Mouse (Mus musculus): ENCODE results near the gene Brms1. TPM values are rescaled to one million over a fixed set of nuclear protein-coding genes. Genes with fewer than 3 reads are reported as not detected.
A peak's percentile ranks its signal among the peaks of the same experiment; 100 is the strongest.

Brms1 gene
- polyA plus RNA-seq, 1 experiment from 2014 or later: 58.1 TPM

GRCm38 (mm10) chr19:5087884-5088728 lies 47.0 kb downstream of the Brms1 start, which contains the start of gene Yif1a:
Gene Yif1a, plus strand, starts transcription at chr19:5088538.
- H3K27ac ChIP-seq: peak within 1 kb of the TSS; percentile 88
- peaks cover 34% of the 10 kb centered on the region for H3K27me3 ChIP-seq (ENCODE audit: insufficient read depth, poor library complexity, severe bottlenecking)

GRCm38 (mm10) chr19:5089324-5089723 lies 48.2 kb downstream of the Brms1 start:
- H3K27ac ChIP-seq: peak overlapping the region; percentile 88; the same call in 1 of the 2 replicates
- no peaks in the 10 kb centered on the region for H3K9me3 ChIP-seq
- peaks cover 40% of the 10 kb centered on the region for H3K36me3 ChIP-seq
- H3K4me3 ChIP-seq: peak overlapping the region; percentile 94
- DNase-seq (ENCODE audit: low spot score): no peak
- peaks cover 40% of the 10 kb centered on the region for H3K4me1 ChIP-seq
- H3K27me3 ChIP-seq (ENCODE audit: insufficient read depth, poor library complexity, severe bottlenecking): peaks cover 22% of the 10 kb centered on the region
- WGBS: 90% methylated on average over 4 of the region's 4 CpGs

More at GRCm38 (mm10) chr19:5087884-5088728, 47.0 kb downstream of the Brms1 start, which contains the start of gene Yif1a:
- Histone ChIP-seq H3K4me3 (peak within 1 kb of the TSS; percentile 94), H3K4me1 (peaks cover 31% of the 10 kb centered on the region), H3K36me3 (peaks cover 37% of the 10 kb centered on the region), H3K9me3 (no peaks in the 10 kb centered on the region)
- peak; percentile 98 for DNase-seq (ENCODE audit: low spot score)
- WGBS: under 1% methylated on average over 58 of the region's 58 CpGs

- Histone ChIP-seq H3K4me1 (peaks cover 53% of the 10 kb centered on the region), H3K27me3 (ENCODE audit: insufficient read depth, poor library complexity, severe bottlenecking) (no peaks in the 10 kb centered on the region; the same call in 1 of the 2 replicates), H3K4me3 (no peak overlapping the region), H3K36me3 (peaks cover 40% of the 10 kb centered on the region), H3K9me3 (no peaks in the 10 kb centered on the region), H3K27ac (no peak overlapping the region)
- 85% methylated on average over 10 of the region's 10 CpGs for WGBS
- no peak for DNase-seq (ENCODE audit: low spot score)
Measured at GRCm38 (mm10) chr19:5092083-5092482, 50.9 kb downstream of the Brms1 start.

- Histone ChIP-seq H3K4me1 (peaks cover 60% of the 10 kb centered on the region), H3K27me3 (ENCODE audit: insufficient read depth, poor library complexity, severe bottlenecking) (no peaks in the 10 kb centered on the region; the same call in 1 of the 2 replicates), H3K4me3 (no peak overlapping the region), H3K9me3 (no peaks in the 10 kb centered on the region), H3K27ac (0 out of 2 replicates have a peak overlapping the region, but pooled peaks have one; percentile 22), H3K36me3 (peaks cover 40% of the 10 kb centered on the region)
- DNase-seq (ENCODE audit: low spot score): no peak
- WGBS: 67% methylated on average over 12 of the region's 12 CpGs
Measured at GRCm38 (mm10) chr19:5093481-5094242, 52.5 kb downstream of the Brms1 start.

GRCm38 (mm10) chr19:5094243-5094632 lies 53.1 kb downstream of the Brms1 start:
- Histone ChIP-seq H3K27ac (0 out of 2 replicates have a peak overlapping the region, but pooled peaks have one; percentile 22), H3K27me3 (ENCODE audit: insufficient read depth, poor library complexity, severe bottlenecking) (no peaks in the 10 kb centered on the region; the same call in 1 of the 2 replicates), H3K9me3 (no peaks in the 10 kb centered on the region), H3K4me3 (peak overlapping the region; percentile 22; the same call in 1 of the 2 replicates), H3K36me3 (peaks cover 40% of the 10 kb centered on the region), H3K4me1 (peaks cover 60% of the 10 kb centered on the region)
- peak; percentile 96 for DNase-seq (ENCODE audit: low spot score)
- WGBS: 0% methylated on average over 21 of the region's 21 CpGs

GRCm38 (mm10) chr19:5094746-5095417 lies 53.7 kb downstream of the Brms1 start:
- peak overlapping the region; percentile 22; the same call in 1 of the 2 replicates for H3K4me3 ChIP-seq
- H3K27me3 ChIP-seq (ENCODE audit: insufficient read depth, poor library complexity, severe bottlenecking): no peaks in the 10 kb centered on the region; the same call in 1 of the 2 replicates
- 47% methylated on average over 11 of the region's 11 CpGs for WGBS
- H3K4me1 ChIP-seq: peaks cover 63% of the 10 kb centered on the region
- H3K9me3 ChIP-seq: no peaks in the 10 kb centered on the region
- peaks cover 41% of the 10 kb centered on the region for H3K36me3 ChIP-seq
- no peak for DNase-seq (ENCODE audit: low spot score)
- no peak overlapping the region for H3K27ac ChIP-seq

- peaks cover 66% of the 10 kb centered on the region for H3K4me1 ChIP-seq
- no peaks in the 10 kb centered on the region for H3K9me3 ChIP-seq
- no peaks in the 10 kb centered on the region; the same call in 1 of the 2 replicates for H3K27me3 ChIP-seq (ENCODE audit: insufficient read depth, poor library complexity, severe bottlenecking)
- H3K27ac ChIP-seq: peak overlapping the region; percentile 36; the same call in 1 of the 2 replicates
- H3K4me3 ChIP-seq: peak overlapping the region; percentile 22
- H3K36me3 ChIP-seq: peaks cover 43% of the 10 kb centered on the region
- 9% methylated on average over 9 of the region's 9 CpGs for WGBS
- no peak for DNase-seq (ENCODE audit: low spot score)
Measured at GRCm38 (mm10) chr19:5095887-5096474, 54.8 kb downstream of the Brms1 start.

- no peak for DNase-seq (ENCODE audit: low spot score)
- peaks cover 66% of the 10 kb centered on the region for H3K4me1 ChIP-seq
- no peaks in the 10 kb centered on the region for H3K9me3 ChIP-seq
- peak overlapping the region; percentile 84 for H3K27ac ChIP-seq
- 4% methylated on average over 31 of the region's 31 CpGs for WGBS
- peak overlapping the region; percentile 71 for H3K4me3 ChIP-seq
- H3K27me3 ChIP-seq (ENCODE audit: insufficient read depth, poor library complexity, severe bottlenecking): no peaks in the 10 kb centered on the region; the same call in 1 of the 2 replicates
- H3K36me3 ChIP-seq: peaks cover 43% of the 10 kb centered on the region
Measured at GRCm38 (mm10) chr19:5097521-5098362, 56.6 kb downstream of the Brms1 start.

- WGBS: 4% methylated on average over 27 of the region's 48 CpGs
- Histone ChIP-seq H3K4me3 (peak within 1 kb of the TSS; percentile 71), H3K27me3 (ENCODE audit: insufficient read depth, poor library complexity, severe bottlenecking) (no peaks in the 10 kb centered on the region; the same call in 1 of the 2 replicates), H3K36me3 (peaks cover 44% of the 10 kb centered on the region), H3K27ac (peak within 1 kb of the TSS; percentile 84), H3K4me1 (peaks cover 64% of the 10 kb centered on the region), H3K9me3 (no peaks in the 10 kb centered on the region)
- no peak for DNase-seq (ENCODE audit: low spot score)
Measured at GRCm38 (mm10) chr19:5098363-5099143, 57.4 kb downstream of the Brms1 start, which contains the start of gene Cnih2. Gene Cnih2, minus strand, starts transcription at chr19:5098521.

Measured in heart, embryonic 10.5 days (tissue).